ENCODE assay signal across 14 mouse cellular contexts in genomic region chr9:72411746-72412145, GRCm38 (mm10). TPM values are rescaled to one million over a fixed set of nuclear protein-coding genes. Genes with fewer than 3 reads are reported as not detected.
DNase-seq lines count a peak whose midpoint lies in the region; ATAC-seq and TF ChIP-seq lines count a peak whose summit lies in the region.
"Had no signal": no experiment of that assay in that cellular context is flagged by ENCODE, and none has a peak within 500 bp of the region (broad histone marks: within the 10 kb centered on the region; RNA-seq: fewer than 3 reads in every experiment).

No protein-coding gene starts in this region.

- no peak overlapping the region for H3K27ac ChIP-seq in kidney, postnatal 0 days
- H3K27ac ChIP-seq in liver, embryonic 15.5 days (replicated peaks): peak overlapping the region; percentile 99
- H3K27ac ChIP-seq: gastrocnemius, adult 2 months had no signal

- H3K36me3 ChIP-seq in kidney, postnatal 0 days (ENCODE audit: insufficient read depth, low read length): no peaks in the 10 kb centered on the region
- no peaks in the 10 kb centered on the region for H3K36me3 ChIP-seq in liver, embryonic 15.5 days (replicated peaks)

- no peaks in the 10 kb centered on the region for H3K4me1 ChIP-seq in kidney, postnatal 0 days (replicated peaks; ENCODE audit: insufficient read depth, low read length)
- peaks cover 55% of the 10 kb centered on the region for H3K4me1 ChIP-seq in liver, embryonic 15.5 days (replicated peaks)

- TF ChIP-seq CTCF in kidney, postnatal 0 days (IDR thresholded peaks at IDR 0.05; ENCODE audit: low read depth): peak; percentile 62

- no peaks in the 10 kb centered on the region for H3K27me3 ChIP-seq in kidney, postnatal 0 days (ENCODE audit: insufficient read depth, low read length)
- no peaks in the 10 kb centered on the region for H3K27me3 ChIP-seq in liver, embryonic 15.5 days

- H3K9me3 ChIP-seq in kidney, postnatal 0 days (replicated peaks; ENCODE audit: low read length): no peaks in the 10 kb centered on the region
- H3K9me3 ChIP-seq in liver, embryonic 15.5 days (replicated peaks): no peaks in the 10 kb centered on the region

- WGBS in kidney, postnatal 0 days: 88% methylated on average over 2 of the region's 2 CpGs
- WGBS in liver, embryonic 15.5 days (ENCODE audit: insufficient replicate concordance): 90% methylated on average over 2 of the region's 2 CpGs

- DNase-seq in cerebellum, postnatal 10 days: peak; percentile 36 to 50
- no peak for DNase-seq in cerebellum, postnatal 14 days
- DNase-seq in kidney, postnatal 0 days (ENCODE audit: low spot score): no peak
- DNase-seq in kidney, postnatal 14 days: no peak
- peak; percentile 33 for DNase-seq in 416B (ENCODE audit: low read depth)
- DNase-seq in frontal cortex, postnatal 25 days (ENCODE audit: low spot score in 2 of 2): no peak
- DNase-seq: adrenal gland, adult 2 months; cerebellum, adult 11-12 months; gastrocnemius, adult 2 months; heart, postnatal 10 days; kidney, adult 11 months; lung, postnatal 14 days had no signal

- H3K4me3 ChIP-seq in kidney, postnatal 0 days (replicated peaks; ENCODE audit: low read depth, low read length): no peak overlapping the region
- no peak overlapping the region for H3K4me3 ChIP-seq in liver, embryonic 15.5 days (replicated peaks)
- H3K4me3 ChIP-seq: gastrocnemius, adult 2 months had no signal

- H3K4me2 ChIP-seq in kidney, postnatal 0 days (ENCODE audit: low read length): no peak overlapping the region
- peak overlapping the region; percentile 77; the same call in 1 of the 2 replicates for H3K4me2 ChIP-seq in liver, embryonic 15.5 days

- no peak for ATAC-seq in kidney, postnatal 0 days (replicated peaks; ENCODE audit: low FRiP score, low read depth)
- no peak for ATAC-seq in liver, embryonic 15.5 days (ENCODE audit: insufficient read depth)
- ATAC-seq in megakaryocyte-erythroid progenitor cell, adult 5-6 weeks (replicated peaks; ENCODE audit: low FRiP score, low TSS enrichment, poor library complexity, severe bottlenecking): no peak

- no peak overlapping the region for H3K9ac ChIP-seq in kidney, postnatal 0 days (ENCODE audit: low read depth, low read length)
- H3K9ac ChIP-seq in liver, embryonic 15.5 days: no peak overlapping the region

RNA-seq across cellular contexts. Expression of gene Mns1, which starts 26.1 kb away (rescaled TPM):
- polyA plus RNA-seq in kidney, postnatal 0 days (2015; fragmentation: Nextera tagmentation; extraction: Ambion mirVana): 13.4 and 16.1 TPM in 2 replicates
- 78.9 and 85.1 TPM in 2 replicates for polyA plus RNA-seq in liver, embryonic 15.5 days (2015; fragmentation: Nextera tagmentation; extraction: Ambion mirVana)
- 201 and 223 TPM in 2 replicates for total RNA-seq in megakaryocyte-erythroid progenitor cell, adult 5-6 weeks (2014; fragmentation: Nextera tagmentation)
- total RNA-seq in megakaryocyte-erythroid progenitor cell, adult 5-6 weeks (2017): 410 and 555 TPM in 2 replicates

Comparison
In these comparisons a context has a peak if more than half of its experiments do, and no peak if none do; other contexts are left out.
1. DNase-seq: peak in cerebellum, postnatal 10 days (2 of 2) and 416B (single experiment); none in cerebellum, postnatal 14 days (0 of 2), kidney, postnatal 0 days (single experiment), kidney, postnatal 14 days (single experiment) and frontal cortex, postnatal 25 days (0 of 2).